Mouse (Mus musculus) CH12.LX (cell line): ENCODE results near the gene Col23a1. TPM values are rescaled to one million over a fixed set of nuclear protein-coding genes. Genes with fewer than 3 reads are reported as not detected.

Source experiments
- DNase-seq: peaks from one replicate; pipeline ENCODE4 v3.0.0-alpha.2; 2013; ENCODE audit errors: extremely low read depth
- H3K27ac ChIP-seq: 2 replicates; pipeline ENCODE4 v1.5.1; 2012; ENCODE audit warnings: low read depth, mild to moderate bottlenecking, control low read depth, moderate library complexity; ENCODE audit not compliant: insufficient read depth
- H3K27me3 ChIP-seq: replicated peaks from 2 replicates; pipeline ENCODE3; 2012; ENCODE audit warnings: inconsistent platforms
- H3K36me3 ChIP-seq, 2 experiments: replicated peaks in 1 of 2; 2 replicates each; pipeline versions ENCODE3 to v1.6.1; 2012; ENCODE audit warnings: inconsistent platforms in 1 of 2, low read length in 1 of 2, mild to moderate bottlenecking in 1 of 2, mixed read lengths in 1 of 2, moderate library complexity in 1 of 2; ENCODE audit not compliant: control insufficient read depth in 1 of 2, insufficient read depth in 1 of 2
- H3K4me1 ChIP-seq, 2 experiments: 2 replicates each; pipeline ENCODE4 v1.6.1; 2012; ENCODE audit warnings: inconsistent platforms in 1 of 2, moderate library complexity in 1 of 2; ENCODE audit not compliant: insufficient read depth in 2 of 2, control insufficient read depth in 1 of 2
- H3K4me2 ChIP-seq: 2 replicates; pipeline ENCODE4 v1.6.1; 2012; ENCODE audit warnings: low read depth, mild to moderate bottlenecking, control low read depth; ENCODE audit not compliant: poor library complexity, insufficient read depth, severe bottlenecking
- H3K4me3 ChIP-seq, 3 experiments: fragments of 150-350 bp in 1 of 3; sonication (generic) in 1 of 3; replicated peaks in 1 of 3; 2 replicates each; pipeline versions ENCODE3 to v1.5.1; 2011 to 2012; ENCODE audit warnings: low read depth in 2 of 3, low read length in 2 of 3, mild to moderate bottlenecking in 2 of 3, moderate library complexity in 2 of 3, control low read depth in 1 of 3, improper control_type of control experiment in 1 of 3, inconsistent platforms in 1 of 3, mixed read lengths in 1 of 3; ENCODE audit not compliant: poor library complexity in 1 of 3
- H3K79me2 ChIP-seq: replicated peaks from 2 replicates; pipeline ENCODE4 v1.6.1; 2012; ENCODE audit warnings: mild to moderate bottlenecking, moderate library complexity; ENCODE audit not compliant: control insufficient read depth, poor library complexity, insufficient read depth, severe bottlenecking; ENCODE audit errors: extremely low read depth
- H3K9ac ChIP-seq: 2 replicates; pipeline ENCODE4 v1.6.1; 2012; ENCODE audit warnings: low read depth, mild to moderate bottlenecking, control low read depth, moderate library complexity; ENCODE audit not compliant: insufficient read depth
- H3K9me3 ChIP-seq: replicated peaks from 2 replicates; pipeline ENCODE3; 2012; ENCODE audit warnings: low read length, inconsistent platforms, mixed read lengths
- CHD2 ChIP-seq: IDR thresholded peaks from 2 replicates; pipeline ENCODE4 v1.6.1; 2011; ENCODE audit warnings: low read length, improper control_type of control experiment
- EP300 ChIP-seq: IDR thresholded peaks from 2 replicates; pipeline ENCODE4 v1.6.1; 2011; ENCODE audit warnings: low read length, improper control_type of control experiment
- ETS1 ChIP-seq: conservative IDR thresholded peaks from 2 replicates; pipeline ENCODE4 v1.6.1; 2012; ENCODE audit warnings: low read depth, mild to moderate bottlenecking, inconsistent platforms, low read length, improper control_type of control experiment, moderate library complexity
- JUN ChIP-seq: IDR thresholded peaks from 2 replicates; pipeline ENCODE4 v1.6.1; 2011; ENCODE audit warnings: low read depth, mild to moderate bottlenecking, low read length, improper control_type of control experiment, moderate library complexity; ENCODE audit not compliant: insufficient read depth
- JUND ChIP-seq: conservative IDR thresholded peaks from 2 replicates; pipeline ENCODE4 v1.6.1; 2011; ENCODE audit warnings: low read depth, low read length, improper control_type of control experiment
- KAT2A ChIP-seq: IDR thresholded peaks from 2 replicates; pipeline ENCODE4 v1.6.1; 2012; ENCODE audit warnings: low read length, improper control_type of control experiment, inconsistent platforms; ENCODE audit not compliant: insufficient replicate concordance
- MAX ChIP-seq: IDR thresholded peaks from 2 replicates; pipeline ENCODE4 v1.6.1; 2011; ENCODE audit warnings: low read length, improper control_type of control experiment
- MAZ ChIP-seq: IDR thresholded peaks from 2 replicates; pipeline ENCODE4 v1.6.1; 2012; ENCODE audit warnings: low read depth, mild to moderate bottlenecking, inconsistent platforms, low read length, improper control_type of control experiment, moderate library complexity
- MEF2A ChIP-seq: IDR thresholded peaks from 2 replicates; pipeline ENCODE4 v1.6.1; 2014; ENCODE audit warnings: low read depth, mild to moderate bottlenecking, inconsistent platforms, low read length, improper control_type of control experiment, borderline replicate concordance
- MXI1 ChIP-seq: IDR thresholded peaks from 2 replicates; pipeline ENCODE4 v1.6.1; 2011; ENCODE audit warnings: mild to moderate bottlenecking, low read depth, low read length, improper control_type of control experiment
- NRF1 ChIP-seq: IDR thresholded peaks from 2 replicates; pipeline ENCODE4 v1.6.1; 2014; ENCODE audit warnings: low read depth, mild to moderate bottlenecking, inconsistent platforms, low read length, improper control_type of control experiment, moderate library complexity
- POLR2AphosphoS2 ChIP-seq: IDR thresholded peaks from 2 replicates; pipeline ENCODE4 v1.6.1; 2011; ENCODE audit warnings: low read depth, low read length, improper control_type of control experiment
- RAD21 ChIP-seq: IDR thresholded peaks from 2 replicates; pipeline ENCODE4 v1.6.1; 2011; ENCODE audit warnings: low read depth, mild to moderate bottlenecking, low read length, improper control_type of control experiment, moderate library complexity
- SIN3A ChIP-seq: IDR thresholded peaks from 2 replicates; pipeline ENCODE4 v1.6.1; 2012; ENCODE audit warnings: low read length, improper control_type of control experiment, inconsistent platforms
- SMC3 ChIP-seq: IDR thresholded peaks from 2 replicates; pipeline ENCODE4 v1.6.1; 2011; ENCODE audit warnings: low read depth, low read length, improper control_type of control experiment
- TBP ChIP-seq: conservative IDR thresholded peaks from 2 replicates; pipeline ENCODE4 v1.6.1; 2011; ENCODE audit warnings: low read depth, low read length, improper control_type of control experiment
- ZC3H11A ChIP-seq: IDR thresholded peaks from 2 replicates; pipeline ENCODE4 v1.6.1; 2012; ENCODE audit warnings: low read depth, mild to moderate bottlenecking, inconsistent platforms, low read length, improper control_type of control experiment
- ZMIZ1 ChIP-seq: IDR thresholded peaks from 2 replicates; pipeline ENCODE4 v1.6.1; 2012; ENCODE audit warnings: low read depth, mild to moderate bottlenecking, inconsistent platforms, low read length, improper control_type of control experiment
- ZNF384 ChIP-seq: IDR thresholded peaks from 2 replicates; pipeline ENCODE4 v1.6.1; 2012; ENCODE audit warnings: low read depth, low read length, improper control_type of control experiment, inconsistent platforms
- dilution Hi-C: fragments of 300-500 bp; cut with MboI; formaldehyde crosslinking; loops from 2 replicates; pipeline ENCODE4 v1.14.3; 2020; ENCODE audit warnings: low sequenced_read_pairs; ENCODE audit not compliant: extremely low pct_unique_long_range_greater_than_20kb, extremely low pct_ligation_motif_present
- in situ Hi-C: fragments of 300-500 bp; cut with MboI; formaldehyde crosslinking; loops from 3 replicates; pipeline ENCODE4 v1.14.3; 2019; ENCODE audit warnings: low sequenced_read_pairs, low pct_ligation_motif_present, low pct_unique_long_range_greater_than_20kb, mixed read lengths
- polyA plus RNA-seq: library from polyadenylated mRNA; unstranded; fragments of >175 nt; gene quantifications from 2 replicates; pipeline ENCODE4 v1.2.1, GENCODE M21; 2012; ENCODE audit warnings: low read depth; ENCODE audit not compliant: insufficient read length
- total RNA-seq, 2 experiments: library from RNA; depleted of rRNA; stranded (reverse); fragments of 300-350 nt in 1 of 2; fragments of >200 nt in 1 of 2; gene quantifications; 2 replicates each; pipeline ENCODE4 v1.2.3; 2012 to 2014

Col23a1 gene
- total and polyA plus RNA-seq, 3 experiments, result 0.04 to 0.20 (median 0.08) TPM

- no peak for DNase-seq
- H3K36me3 ChIP-seq, result no peaks in the 10 kb centered on the region
- no peaks in the 10 kb centered on the region for H3K9me3 ChIP-seq
- H3K9ac ChIP-seq, result no peak overlapping the region
- peaks cover 81% of the 10 kb centered on the region for H3K27me3 ChIP-seq
- H3K79me2 ChIP-seq, result no peaks in the 10 kb centered on the region
- H3K27ac ChIP-seq, result no peak overlapping the region
- dilution Hi-C loops, result no loop called here
- H3K4me2 ChIP-seq, result no peak overlapping the region
- in situ Hi-C loops, result no loop called here
- no peaks in the 10 kb centered on the region for H3K4me1 ChIP-seq
- TF ChIP-seq TBP (no peak), POLR2AphosphoS2 (no peak), ZMIZ1 (no peak), MAZ (no peak), MAX (no peak), CHD2 (no peak), SIN3A (no peak), JUND (no peak), ETS1 (no peak), MEF2A (no peak), EP300 (no peak), MXI1 (no peak), RAD21 (no peak), JUN (no peak), ZC3H11A (no peak), KAT2A (no peak)
- no peak overlapping the region for H3K4me3 ChIP-seq
These were observed 179.7 kb downstream of the Col23a1 start for GRCm38 (mm10) chr11:51469341-51469831.

GRCm38 (mm10) chr11:51470383-51471144 lies 180.8 kb downstream of the Col23a1 start:
- in situ Hi-C loops (no loop called here), dilution Hi-C loops (no loop called here)
- Histone ChIP-seq H3K9ac (no peak overlapping the region), H3K9me3 (no peaks in the 10 kb centered on the region), H3K4me3 (no peak overlapping the region), H3K36me3 (no peaks in the 10 kb centered on the region), H3K79me2 (no peaks in the 10 kb centered on the region), H3K4me2 (no peak overlapping the region), H3K27ac (no peak overlapping the region), H3K27me3 (peaks cover 81% of the 10 kb centered on the region)
- no peak for DNase-seq
- TF ChIP-seq ZNF384 (no peak), ZMIZ1 (no peak), SMC3 (no peak), NRF1 (no peak), MEF2A (no peak), POLR2AphosphoS2 (no peak), ZC3H11A (no peak), MXI1 (no peak)
- TF ChIP-seq, all 38 proteins: peak for 0
- H3K4me1 ChIP-seq, result no peaks in the 10 kb centered on the region
